Mouse (Mus musculus) liver, embryonic 13.5 days (tissue): ENCODE measurements around the gene Lmbrd2. TPM values are rescaled to one million over a fixed set of nuclear protein-coding genes. Genes with fewer than 3 reads are reported as not detected.

Experiments
- ATAC-seq: fragments of 200-750 bp; cut with Nextera tagmentation; 2 replicates; pipeline ENCODE4 v1.8.0; 2017; ENCODE audit warnings: low read depth, mild to moderate bottlenecking, moderate number of reproducible peaks, moderate library complexity
- DNase-seq: peaks from one replicate; pipeline ENCODE4 v3.0.0; 2022
- H3K27ac ChIP-seq: fragments of 300-500 bp; sonication (generic); 2 replicates; pipeline ENCODE4 v1.5.1; 2015; ENCODE audit warnings: moderate library complexity, mild to moderate bottlenecking, inconsistent platforms
- H3K27me3 ChIP-seq: fragments of 300-500 bp; sonication (generic); 2 replicates; pipeline ENCODE4 v1.6.1; 2015; ENCODE audit warnings: mild to moderate bottlenecking, inconsistent platforms
- H3K36me3 ChIP-seq: fragments of 300-500 bp; sonication (generic); 2 replicates; pipeline ENCODE4 v1.6.1; 2015; ENCODE audit warnings: mild to moderate bottlenecking, inconsistent platforms
- H3K4me1 ChIP-seq: fragments of 300-500 bp; sonication (generic); replicated peaks from 2 replicates; pipeline ENCODE4 v1.6.1; 2015; ENCODE audit warnings: inconsistent platforms
- H3K4me2 ChIP-seq: fragments of 300-500 bp; sonication (generic); 2 replicates; pipeline ENCODE4 v1.6.1; 2015; ENCODE audit warnings: inconsistent platforms, mild to moderate bottlenecking, moderate library complexity
- H3K4me3 ChIP-seq: fragments of 300-500 bp; sonication (generic); replicated peaks from 2 replicates; pipeline ENCODE4 v1.5.1; 2015; ENCODE audit warnings: mild to moderate bottlenecking, inconsistent platforms
- H3K9ac ChIP-seq: fragments of 300-500 bp; sonication (generic); 2 replicates; pipeline ENCODE4 v1.6.1; 2015; ENCODE audit warnings: mild to moderate bottlenecking, inconsistent platforms
- H3K9me3 ChIP-seq: fragments of 300-500 bp; sonication (generic); replicated peaks from 2 replicates; pipeline ENCODE4 v1.6.1; 2016; ENCODE audit warnings: inconsistent platforms
- WGBS: fragments of 180-500 bp; shearing (Covaris S2); methylation state at CpG from one replicate; pipeline ENCODE4 v1.1.7; 2015; ENCODE audit not compliant: insufficient replicate concordance; 5-methylcytosine and 5-hydroxymethylcytosine counted together
- polyA plus RNA-seq: library from polyadenylated mRNA; unstranded; fragments of >200 nt; fragmentation: Nextera tagmentation; extraction: Ambion mirVana; gene quantifications from 2 replicates; pipeline ENCODE4 v1.2.1, GENCODE M21; 2015

Gene Lmbrd2
- 2.0 and 2.2 TPM in 2 replicates for polyA plus RNA-seq

DNA sequence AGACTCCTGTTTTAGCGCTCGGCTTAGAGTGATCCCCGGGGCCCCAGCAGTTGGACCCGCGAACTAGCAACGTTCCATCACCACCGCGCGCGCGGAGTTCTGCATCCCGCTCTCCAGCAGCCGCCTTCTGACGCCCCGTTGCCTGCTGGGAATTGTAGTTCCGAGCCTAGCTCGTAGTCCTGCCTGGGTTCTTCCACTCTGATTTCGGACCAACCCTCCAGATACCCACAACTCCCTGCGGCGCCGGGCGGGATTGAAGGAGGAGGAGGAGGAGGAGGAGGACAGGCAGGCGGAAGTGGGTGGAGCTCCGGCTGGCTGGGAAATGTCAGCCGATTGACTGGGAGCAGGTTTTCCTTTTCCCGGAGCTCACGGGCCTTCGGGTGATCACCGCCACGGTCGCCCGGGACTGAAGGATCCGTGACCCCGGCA lies at the start of gene Lmbrd2:
Gene Lmbrd2, plus strand, starts transcription at position 299 of the 429 bp plus-strand sequence.
- Histone ChIP-seq H3K4me1 (peaks cover 43% of the 10 kb centered on the region), H3K27ac (peak within 1 kb of the TSS; percentile 80), H3K36me3 (peaks cover 36% of the 10 kb centered on the region), H3K9me3 (no peaks in the 10 kb centered on the region), H3K4me2 (peak within 1 kb of the TSS; percentile 86), H3K27me3 (no peaks in the 10 kb centered on the region), H3K9ac (peak within 1 kb of the TSS; percentile 93), H3K4me3 (peak within 1 kb of the TSS; percentile 97)
- peak; percentile 98 for DNase-seq
- WGBS, result under 1% methylated on average over 34 of the region's 34 CpGs
- peak; percentile 98 for ATAC-seq

DNA sequence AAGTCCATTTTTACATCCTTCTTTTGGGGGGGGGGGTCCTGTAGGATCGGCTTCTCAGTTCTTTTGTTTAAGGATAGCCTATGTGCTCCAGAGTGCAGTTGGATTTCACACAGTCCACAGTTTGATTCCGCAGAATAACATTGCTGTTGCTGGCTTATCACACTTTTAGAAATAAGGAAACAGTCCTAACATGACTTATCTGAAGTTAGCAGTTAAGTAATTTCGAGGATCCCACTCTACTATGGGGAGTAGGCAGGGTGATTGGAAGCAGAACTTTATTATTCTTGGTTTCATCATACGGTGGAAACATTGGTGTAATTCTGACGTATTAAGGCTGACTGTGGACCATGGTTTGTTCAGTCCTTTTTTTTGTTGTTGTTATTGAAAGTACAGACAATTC lies 49.7 kb upstream of the Lmbrd2 start:
- H3K4me1 ChIP-seq, result peaks cover 87% of the 10 kb centered on the region
- H3K36me3 ChIP-seq, result peaks cover 96% of the 10 kb centered on the region
- ATAC-seq (no peak), DNase-seq (no peak)
- peak overlapping the region; percentile 27; the same call in 1 of the 2 replicates for H3K27ac ChIP-seq
- H3K27me3 ChIP-seq, result no peaks in the 10 kb centered on the region
- no peak overlapping the region for H3K9ac ChIP-seq
- WGBS, result 64% methylated on average over 5 of the region's 5 CpGs
- no peak overlapping the region for H3K4me3 ChIP-seq
- no peak overlapping the region for H3K4me2 ChIP-seq
- no peaks in the 10 kb centered on the region for H3K9me3 ChIP-seq

DNA sequence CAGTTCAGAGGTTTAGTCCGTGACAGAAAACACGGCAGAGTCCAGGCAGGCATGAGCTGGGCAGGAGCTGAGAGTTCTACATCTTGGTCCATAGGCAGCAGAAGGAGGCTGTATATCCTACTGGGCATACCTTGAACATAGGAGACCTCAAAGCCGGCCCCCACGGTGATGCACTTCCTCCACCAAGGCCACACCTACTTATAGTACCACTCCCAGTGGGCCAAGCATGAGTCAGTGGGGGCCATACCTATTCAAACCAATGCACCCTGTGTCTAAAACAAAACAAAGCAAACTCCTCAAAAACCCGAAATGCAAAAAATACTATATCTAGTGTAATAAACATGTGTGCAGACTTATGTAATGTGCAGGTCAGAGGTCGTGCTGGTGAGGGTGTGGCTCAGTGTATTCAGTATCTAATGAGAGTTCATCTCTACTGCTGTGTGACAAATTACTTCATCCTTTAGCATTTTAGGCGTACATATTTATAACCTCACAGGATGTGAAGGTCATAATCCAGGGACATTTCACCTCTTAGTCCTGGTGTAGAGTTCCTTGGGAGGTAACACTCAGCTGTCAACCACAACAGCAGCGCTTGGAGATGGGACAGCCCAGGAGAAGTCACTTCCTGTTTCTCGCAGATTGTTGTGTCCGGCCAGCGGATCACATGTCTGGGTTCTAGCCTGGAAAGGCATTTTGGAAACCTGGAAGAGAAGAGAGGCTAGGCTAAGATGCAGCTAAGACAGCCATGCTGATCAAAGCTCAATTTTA lies 46.6 kb upstream of the Lmbrd2 start:
- ATAC-seq, result peak; percentile 57
- WGBS, result 53% methylated on average over 11 of the region's 11 CpGs
- Histone ChIP-seq H3K9me3 (no peaks in the 10 kb centered on the region), H3K4me3 (peak overlapping the region; percentile 25), H3K36me3 (peaks cover 92% of the 10 kb centered on the region), H3K9ac (peak overlapping the region; percentile 53), H3K27me3 (no peaks in the 10 kb centered on the region), H3K27ac (peak overlapping the region; percentile 81), H3K4me1 (peaks cover 62% of the 10 kb centered on the region), H3K4me2 (peak overlapping the region; percentile 48)
- no peak for DNase-seq

DNA sequence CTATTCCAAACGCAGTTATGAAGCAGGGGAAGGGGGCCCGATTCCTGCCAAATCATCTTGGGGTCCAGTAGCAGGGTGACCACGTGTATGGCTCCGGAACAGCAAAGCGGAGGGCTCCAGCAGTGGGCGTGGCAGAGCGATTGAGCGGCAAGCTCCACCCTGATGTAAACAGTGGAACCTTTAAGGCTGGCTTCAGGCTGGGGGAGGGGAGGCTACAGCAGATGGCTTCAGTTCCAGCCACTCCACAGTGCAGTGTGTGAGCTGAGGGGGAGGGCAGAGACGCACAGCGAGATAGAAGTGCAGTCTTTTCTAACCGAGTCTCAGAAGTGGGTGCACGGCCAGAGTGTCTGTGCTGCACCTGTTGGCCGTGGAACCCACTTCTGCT lies 46.0 kb upstream of the Lmbrd2 start:
- Histone ChIP-seq H3K4me2 (peak overlapping the region; percentile 48), H3K4me3 (peak overlapping the region; percentile 25), H3K27ac (peak overlapping the region; percentile 81), H3K4me1 (peaks cover 58% of the 10 kb centered on the region), H3K9ac (peak overlapping the region; percentile 53), H3K27me3 (no peaks in the 10 kb centered on the region), H3K9me3 (no peaks in the 10 kb centered on the region), H3K36me3 (peaks cover 92% of the 10 kb centered on the region)
- 18% methylated on average over 13 of the region's 13 CpGs for WGBS
- ATAC-seq, result peak; percentile 87
- DNase-seq, result peak; percentile 76

DNA sequence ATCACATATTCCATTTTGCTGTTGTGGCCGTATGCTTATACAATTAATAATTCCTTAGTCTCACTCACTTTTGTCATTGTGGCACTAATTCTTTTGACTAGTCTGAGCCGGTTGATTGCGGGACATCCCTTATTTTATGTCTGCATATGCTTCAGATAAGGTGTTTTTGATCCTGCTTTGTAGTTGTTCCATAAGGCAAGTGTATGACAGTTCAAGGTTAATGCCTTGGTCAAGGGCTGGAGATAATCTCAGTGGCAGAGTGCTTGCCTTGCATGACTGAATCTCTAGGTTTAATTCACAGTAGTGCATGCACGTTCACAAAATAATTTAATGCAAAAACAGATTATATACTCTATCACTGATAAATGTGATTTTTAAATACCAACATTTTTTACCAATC lies 43.5 kb upstream of the Lmbrd2 start:
- Histone ChIP-seq H3K4me3 (no peak overlapping the region), H3K4me1 (peaks cover 37% of the 10 kb centered on the region), H3K9me3 (no peaks in the 10 kb centered on the region), H3K27me3 (no peaks in the 10 kb centered on the region), H3K4me2 (no peak overlapping the region), H3K27ac (no peak overlapping the region), H3K36me3 (peaks cover 94% of the 10 kb centered on the region), H3K9ac (no peak overlapping the region)
- ATAC-seq (no peak), DNase-seq (no peak)
- 84% methylated on average over 4 of the region's 4 CpGs for WGBS

DNA sequence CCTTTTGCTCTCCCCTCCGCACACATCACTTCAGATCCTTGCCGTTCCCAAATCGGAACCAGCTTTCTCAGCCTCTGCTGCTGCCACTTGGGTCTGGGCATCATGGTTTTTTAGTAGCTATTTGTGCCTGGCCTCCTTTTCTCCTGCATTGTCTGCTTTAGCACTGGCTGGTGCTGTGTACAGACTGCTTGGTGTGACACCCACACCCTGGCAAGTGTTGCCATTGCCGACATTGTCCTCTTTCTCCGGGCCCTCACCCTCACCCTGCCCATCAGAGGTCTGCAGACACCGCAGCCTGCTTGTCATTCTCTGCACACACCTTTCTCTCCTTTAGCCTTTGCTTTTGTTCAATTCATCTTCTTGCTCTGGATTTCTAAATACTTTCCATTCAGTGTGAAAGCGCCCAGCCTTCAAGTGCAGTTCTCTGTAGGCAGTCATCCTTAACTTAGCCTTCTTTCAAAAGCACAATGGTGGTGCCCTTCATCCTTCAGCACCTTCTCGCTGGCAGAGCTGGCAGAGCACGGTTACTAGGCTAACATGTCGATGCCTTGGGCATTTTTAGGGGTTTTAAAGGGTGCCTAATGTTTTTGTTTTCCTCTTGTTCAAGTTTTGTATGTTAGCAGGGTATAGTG lies 39.8 kb upstream of the Lmbrd2 start:
- H3K4me2 ChIP-seq, result no peak overlapping the region
- no peak overlapping the region for H3K9ac ChIP-seq
- peaks cover 96% of the 10 kb centered on the region for H3K36me3 ChIP-seq
- no peak overlapping the region for H3K4me3 ChIP-seq
- H3K4me1 ChIP-seq, result peaks cover 7% of the 10 kb centered on the region
- 93% methylated on average over 10 of the region's 10 CpGs for WGBS
- no peaks in the 10 kb centered on the region for H3K9me3 ChIP-seq
- no peak overlapping the region for H3K27ac ChIP-seq
- DNase-seq (no peak), ATAC-seq (no peak)
- no peaks in the 10 kb centered on the region for H3K27me3 ChIP-seq

DNA sequence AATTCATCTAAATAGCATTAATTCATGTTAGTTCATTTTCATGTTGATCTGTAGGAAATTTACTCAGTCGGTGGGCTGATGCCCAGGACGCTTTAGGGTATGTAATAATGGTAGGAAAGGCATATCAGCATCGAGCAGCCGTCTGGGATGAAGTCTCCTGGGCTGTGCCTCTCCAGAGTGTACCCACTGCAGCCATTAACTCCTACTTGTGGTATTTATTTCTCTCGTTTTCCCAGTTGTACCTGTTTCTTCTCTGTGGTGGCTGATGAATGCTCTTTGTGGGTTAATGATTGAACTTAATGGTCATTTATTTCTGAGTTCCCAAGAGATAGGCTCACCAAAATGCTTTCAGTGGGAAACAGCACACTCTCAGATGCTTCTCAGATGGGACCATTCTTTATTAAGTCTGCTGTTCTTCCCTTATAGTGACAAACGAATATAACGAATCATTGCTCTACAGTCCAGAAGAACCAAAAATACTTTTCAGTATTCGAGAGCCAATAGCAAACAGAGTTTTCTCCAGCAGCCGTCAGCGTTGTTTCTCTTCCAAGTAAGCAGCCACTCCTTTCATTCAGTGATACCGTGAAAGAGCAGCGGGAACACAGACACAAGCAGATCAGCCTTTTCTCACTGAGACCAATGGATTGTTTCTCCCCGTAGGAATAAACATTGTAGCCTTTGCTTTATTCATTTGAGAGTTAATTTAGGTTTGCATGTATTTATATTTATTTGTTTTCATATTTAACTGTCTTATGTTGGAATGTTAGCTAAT lies 33.9 kb upstream of the Lmbrd2 start:
- ATAC-seq (no peak), DNase-seq (no peak)
- Histone ChIP-seq H3K36me3 (peaks cover 87% of the 10 kb centered on the region), H3K27ac (0 out of 2 replicates have a peak overlapping the region, but pooled peaks have one; percentile 13), H3K9me3 (no peaks in the 10 kb centered on the region), H3K27me3 (no peaks in the 10 kb centered on the region), H3K4me2 (no peak overlapping the region), H3K4me1 (no peaks in the 10 kb centered on the region), H3K4me3 (no peak overlapping the region), H3K9ac (no peak overlapping the region)
- 82% methylated on average over 13 of the region's 13 CpGs for WGBS

DNA sequence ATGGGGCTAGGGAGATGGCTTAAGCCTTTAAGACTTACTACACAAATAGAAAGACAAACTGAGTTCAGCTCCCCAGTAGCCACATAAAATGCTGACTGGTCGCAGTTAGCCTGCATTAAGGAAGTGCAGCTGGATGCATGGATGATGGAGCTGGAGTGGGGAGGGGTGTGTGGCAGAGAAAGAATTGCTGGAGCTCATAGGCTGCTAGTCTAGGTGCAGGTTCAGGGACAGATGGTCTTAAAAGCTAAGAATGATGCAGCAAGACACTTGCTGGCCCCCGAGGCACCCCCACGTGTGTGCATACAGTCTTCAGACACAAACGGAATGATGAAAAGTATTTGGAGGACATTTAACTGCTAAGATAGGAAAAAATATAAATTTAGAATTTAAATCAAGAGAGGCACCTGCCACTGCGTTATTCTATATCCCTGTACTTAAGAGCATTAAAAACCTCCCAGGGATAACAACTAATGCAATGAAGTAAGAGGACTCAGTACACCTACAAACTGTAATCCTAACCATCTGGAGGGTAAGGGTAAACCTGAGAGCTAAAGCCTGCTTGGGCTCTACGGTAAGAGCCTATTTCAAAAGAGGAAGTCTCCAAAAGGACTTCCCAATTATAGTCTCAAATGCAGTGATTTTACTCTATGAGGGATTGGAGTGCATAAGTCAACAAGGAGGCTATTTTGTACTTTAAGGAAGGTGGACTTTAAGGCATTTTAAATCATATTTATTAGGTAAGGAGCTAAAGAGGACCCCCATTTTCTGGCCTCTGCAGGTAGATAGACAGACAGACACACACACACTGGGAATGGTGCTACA lies 29.6 kb upstream of the Lmbrd2 start:
- H3K9me3 ChIP-seq, result no peaks in the 10 kb centered on the region
- H3K4me1 ChIP-seq, result peaks cover 6% of the 10 kb centered on the region; the same call in 1 of the 2 replicates
- no peak overlapping the region for H3K27ac ChIP-seq
- DNase-seq (no peak), ATAC-seq (no peak)
- H3K9ac ChIP-seq, result no peak overlapping the region
- 77% methylated on average over 6 of the region's 6 CpGs for WGBS
- H3K36me3 ChIP-seq, result peaks cover 87% of the 10 kb centered on the region
- no peak overlapping the region for H3K4me2 ChIP-seq
- no peak overlapping the region for H3K4me3 ChIP-seq
- no peaks in the 10 kb centered on the region for H3K27me3 ChIP-seq

DNA sequence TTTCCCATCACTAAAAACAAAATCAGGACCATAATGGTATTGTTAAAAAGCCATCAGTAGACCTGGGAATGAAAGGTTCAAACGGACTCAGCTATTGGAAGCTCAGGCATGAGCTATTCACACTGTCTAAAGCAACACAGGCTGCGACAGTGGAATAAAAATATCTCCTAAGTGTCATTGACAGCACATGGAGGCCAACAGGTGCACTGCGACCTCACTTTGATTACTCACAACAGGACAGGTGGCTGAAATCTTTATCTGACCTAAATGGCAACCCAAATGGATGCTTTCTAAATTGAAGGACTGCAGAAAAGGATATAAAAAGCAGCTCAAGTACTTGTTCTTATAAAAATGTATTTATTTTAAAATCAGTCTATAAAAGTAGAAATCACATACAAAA lies 28.7 kb upstream of the Lmbrd2 start:
- no peak overlapping the region for H3K9ac ChIP-seq
- DNase-seq (no peak), ATAC-seq (no peak)
- H3K27ac ChIP-seq, result no peak overlapping the region
- H3K4me1 ChIP-seq, result peaks cover 6% of the 10 kb centered on the region; the same call in 1 of the 2 replicates
- H3K4me2 ChIP-seq, result no peak overlapping the region
- no peak overlapping the region for H3K4me3 ChIP-seq
- H3K36me3 ChIP-seq, result peaks cover 86% of the 10 kb centered on the region
- 85% methylated on average over 3 of the region's 3 CpGs for WGBS
- no peaks in the 10 kb centered on the region for H3K9me3 ChIP-seq
- no peaks in the 10 kb centered on the region for H3K27me3 ChIP-seq

DNA sequence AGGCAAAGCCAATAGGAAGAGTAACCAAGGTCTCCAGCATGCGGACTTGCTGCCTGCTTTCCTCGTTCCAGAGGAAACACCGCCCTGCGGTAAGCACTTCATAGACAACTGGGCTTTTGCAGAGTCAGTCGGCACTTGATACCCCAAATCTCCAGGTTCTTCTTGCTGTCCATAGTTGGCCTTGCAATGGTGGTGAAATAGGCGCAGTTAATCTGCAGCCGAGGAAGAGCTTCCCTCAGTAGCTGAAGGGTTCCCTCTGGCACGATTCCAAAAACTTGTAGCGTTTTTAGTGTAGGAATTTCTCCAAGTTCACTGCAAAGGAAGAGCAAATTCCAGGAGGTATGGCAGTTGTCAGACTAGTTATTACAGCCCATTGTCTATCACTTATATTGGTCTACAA lies 26.8 kb upstream of the Lmbrd2 start:
- Histone ChIP-seq H3K4me2 (no peak overlapping the region), H3K9me3 (no peaks in the 10 kb centered on the region), H3K9ac (no peak overlapping the region), H3K27ac (peak overlapping the region; percentile 58), H3K4me1 (peaks cover 6% of the 10 kb centered on the region; the same call in 1 of the 2 replicates), H3K4me3 (no peak overlapping the region), H3K36me3 (peaks cover 89% of the 10 kb centered on the region), H3K27me3 (no peaks in the 10 kb centered on the region)
- ATAC-seq (no peak), DNase-seq (no peak)
- 77% methylated on average over 9 of the region's 9 CpGs for WGBS
